Mouse (Mus musculus) hindbrain, embryonic 12.5 days (tissue): Measurements from ENCODE around the gene Entpd1. TPM values are rescaled to one million over a fixed set of nuclear protein-coding genes. Genes with fewer than 3 reads are reported as not detected.
A peak's percentile ranks its signal among the peaks of the same experiment; 100 is the strongest.

ENCODE experiments used
- ATAC-seq: fragments of 200-750 bp; cut with Nextera tagmentation; 2 replicates; pipeline ENCODE4 v1.8.0; 2017; ENCODE audit warnings: moderate TSS enrichment; ENCODE audit not compliant: low FRiP score
- H3K27ac ChIP-seq: fragments of 300-500 bp; sonication (generic); 2 replicates; pipeline ENCODE4 v1.5.1; 2016; ENCODE audit warnings: mild to moderate bottlenecking
- H3K27me3 ChIP-seq: fragments of 300-500 bp; sonication (generic); 2 replicates; pipeline ENCODE4 v1.6.1; 2016; ENCODE audit warnings: mild to moderate bottlenecking
- H3K36me3 ChIP-seq: fragments of 300-500 bp; sonication (generic); 2 replicates; pipeline ENCODE4 v1.6.1; 2016; ENCODE audit warnings: mild to moderate bottlenecking
- H3K4me1 ChIP-seq: fragments of 300-500 bp; sonication (generic); 2 replicates; pipeline ENCODE4 v1.6.1; 2016
- H3K4me2 ChIP-seq: fragments of 300-500 bp; sonication (generic); replicated peaks from 2 replicates; pipeline ENCODE4 v1.6.1; 2016; ENCODE audit warnings: mild to moderate bottlenecking
- H3K4me3 ChIP-seq: fragments of 300-500 bp; sonication (generic); 2 replicates; pipeline ENCODE4 v1.5.1; 2016; ENCODE audit warnings: mild to moderate bottlenecking
- H3K9ac ChIP-seq: fragments of 300-500 bp; sonication (generic); 2 replicates; pipeline ENCODE4 v1.6.1; 2016; ENCODE audit warnings: mild to moderate bottlenecking, moderate library complexity
- H3K9me3 ChIP-seq: fragments of 300-500 bp; sonication (generic); replicated peaks from 2 replicates; pipeline ENCODE4 v1.6.1; 2016; ENCODE audit warnings: mild to moderate bottlenecking
- WGBS: fragments of 180-500 bp; shearing (Covaris S2); methylation state at CpG from one replicate; pipeline ENCODE4 v1.1.7; 2016; 5-methylcytosine and 5-hydroxymethylcytosine counted together
- polyA plus RNA-seq: library from polyadenylated mRNA; unstranded; fragments of >200 nt; fragmentation: Nextera tagmentation; extraction: Ambion mirVana; gene quantifications from 2 replicates; pipeline ENCODE4 v1.2.1, GENCODE M21; 2016

Gene Entpd1
- polyA plus RNA-seq, 1 experiment from 2014 or later = 10.4 TPM

DNA sequence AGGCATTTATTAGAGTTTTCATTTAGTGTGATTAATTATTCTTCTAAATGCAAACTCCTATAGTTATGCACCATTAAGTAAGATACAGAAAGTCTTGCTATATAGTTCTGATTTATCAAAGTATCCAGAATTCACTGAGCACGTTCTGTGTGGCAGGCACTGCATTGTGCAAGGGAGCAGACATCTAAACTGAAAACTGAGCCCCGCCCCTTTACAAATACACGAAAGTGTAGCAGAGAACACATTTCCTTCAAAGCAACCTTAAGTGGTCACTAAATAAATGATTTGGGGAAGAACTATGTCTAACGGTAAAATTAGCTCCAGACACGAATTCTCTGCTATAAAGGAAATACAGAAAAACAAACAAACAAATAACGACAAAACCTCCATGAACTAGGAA, 46.1 kb downstream of the Entpd1 start:
- Histone ChIP-seq H3K9ac (no peak overlapping the region), H3K36me3 (no peaks in the 10 kb centered on the region), H3K27me3 (no peaks in the 10 kb centered on the region), H3K4me2 (no peak overlapping the region), H3K27ac (no peak overlapping the region), H3K9me3 (no peaks in the 10 kb centered on the region), H3K4me3 (no peak overlapping the region), H3K4me1 (peaks cover 12% of the 10 kb centered on the region)
- WGBS = 75% methylated on average over 6 of the region's 6 CpGs
- ATAC-seq = no peak

DNA sequence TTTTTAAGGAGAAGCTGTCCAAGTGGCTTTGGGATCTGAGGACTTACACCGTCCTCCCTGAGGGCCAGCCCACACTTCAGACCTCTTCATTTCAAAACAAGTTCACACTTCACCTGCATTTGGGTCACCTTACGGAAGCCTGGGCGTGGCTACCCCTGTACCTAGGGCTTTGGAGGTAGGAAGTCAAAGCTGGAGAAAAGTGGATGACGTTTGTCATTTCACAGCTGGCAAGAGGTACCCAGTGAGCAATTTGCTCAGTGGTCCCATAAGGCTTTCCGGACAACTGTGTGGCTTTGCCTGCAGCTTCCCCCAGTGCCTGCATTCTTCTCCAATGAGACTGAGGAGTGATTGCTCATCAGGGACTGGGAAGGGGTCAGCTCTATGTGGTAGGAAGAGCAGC, 46.8 kb downstream of the Entpd1 start:
- H3K9ac ChIP-seq = no peak overlapping the region
- H3K4me2 ChIP-seq = no peak overlapping the region
- ATAC-seq = no peak
- no peaks in the 10 kb centered on the region for H3K9me3 ChIP-seq
- H3K27ac ChIP-seq = no peak overlapping the region
- no peak overlapping the region for H3K4me3 ChIP-seq
- peaks cover 12% of the 10 kb centered on the region for H3K4me1 ChIP-seq
- H3K27me3 ChIP-seq = no peaks in the 10 kb centered on the region
- H3K36me3 ChIP-seq = no peaks in the 10 kb centered on the region
- 49% methylated on average over 5 of the region's 5 CpGs for WGBS

DNA sequence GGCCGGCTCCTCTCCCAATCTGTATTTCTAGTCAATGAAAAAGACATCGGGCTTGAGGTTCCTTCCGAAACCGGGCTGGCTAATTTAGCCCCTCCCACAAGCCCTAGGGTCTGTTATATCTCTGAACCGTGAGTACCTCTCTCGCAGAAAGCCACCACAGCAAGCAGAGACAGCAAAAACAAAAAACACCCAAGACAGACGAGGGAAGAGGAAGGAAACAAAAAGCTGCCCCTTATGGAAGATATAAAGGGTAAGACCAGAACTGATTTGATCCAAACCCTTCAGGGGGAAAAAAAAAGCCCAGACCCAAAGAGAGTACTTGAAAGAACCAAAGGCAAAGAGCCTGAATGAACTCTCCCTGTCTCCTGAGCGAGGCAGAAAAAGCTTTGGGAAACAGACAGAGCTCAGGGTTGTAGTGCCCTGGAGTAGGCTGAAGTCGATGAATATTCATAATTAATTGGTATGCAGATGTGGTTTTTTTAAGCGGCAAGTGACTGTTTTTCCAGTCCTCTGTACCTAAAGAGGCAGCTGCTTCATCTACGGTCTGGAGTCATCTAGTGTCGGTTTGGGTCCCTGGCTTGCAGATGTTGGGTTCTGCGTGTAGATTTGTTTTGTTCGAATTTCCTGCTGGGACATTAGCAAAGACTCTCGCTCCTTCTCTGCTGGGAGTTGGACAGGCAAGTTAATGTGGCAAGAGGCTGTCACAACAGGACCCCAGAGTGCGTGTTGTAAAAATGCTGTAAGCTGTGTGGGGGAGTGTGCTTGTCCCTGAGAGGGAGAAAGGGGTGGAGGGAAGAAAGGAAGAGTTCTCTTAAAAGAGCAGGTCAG, 47.7 kb downstream of the Entpd1 start:
- ATAC-seq = peak; percentile 86
- H3K36me3 ChIP-seq = no peaks in the 10 kb centered on the region
- H3K4me1 ChIP-seq = peaks cover 12% of the 10 kb centered on the region
- under 1% methylated on average over 16 of the region's 16 CpGs for WGBS
- H3K9me3 ChIP-seq = no peaks in the 10 kb centered on the region
- peak overlapping the region; percentile 58 for H3K9ac ChIP-seq
- H3K4me2 ChIP-seq = peak overlapping the region; percentile 62
- H3K27me3 ChIP-seq = no peaks in the 10 kb centered on the region
- H3K27ac ChIP-seq = peak overlapping the region; percentile 80
- peak overlapping the region; percentile 34 for H3K4me3 ChIP-seq

DNA sequence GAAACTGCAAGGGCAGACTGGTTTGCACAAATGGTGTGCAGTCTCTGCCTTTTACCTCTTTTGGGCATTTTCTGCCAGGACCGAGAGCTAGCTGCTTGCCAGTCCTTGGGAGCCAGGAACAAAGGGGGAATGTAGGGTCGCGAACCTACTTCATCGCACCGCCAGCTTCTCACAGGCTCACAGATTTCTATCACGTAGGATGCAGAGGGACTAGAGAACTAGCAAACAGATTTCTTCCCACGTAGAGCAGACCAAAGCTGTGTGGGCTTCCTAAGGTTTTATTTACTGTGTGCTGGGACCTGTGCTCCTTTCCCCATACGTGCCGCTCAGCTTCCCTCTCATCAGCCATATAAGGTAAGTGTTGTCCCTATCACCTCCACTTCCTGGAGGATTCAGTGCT, 48.3 kb downstream of the Entpd1 start:
- H3K9me3 ChIP-seq = no peaks in the 10 kb centered on the region

DNA sequence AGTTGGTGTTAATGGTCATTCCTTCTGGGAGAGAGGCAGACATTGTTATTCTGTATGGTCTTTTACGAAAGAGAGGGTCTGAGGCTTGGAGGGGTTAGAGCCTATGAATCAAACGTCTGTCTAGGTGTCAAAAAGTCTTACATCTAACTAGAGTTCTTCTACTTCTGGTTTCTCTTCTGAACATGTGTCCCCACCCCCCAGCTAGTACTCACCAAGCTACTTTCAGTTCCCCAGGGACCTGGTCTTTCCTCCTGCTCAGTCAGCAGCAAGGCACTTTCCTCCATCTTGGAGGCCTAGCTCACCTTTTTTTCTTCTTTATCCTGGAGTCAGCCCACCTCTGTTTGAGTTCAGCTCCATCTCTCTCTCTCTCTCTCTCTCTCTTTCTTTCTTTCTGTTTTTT, 48.9 kb downstream of the Entpd1 start:
- Histone ChIP-seq H3K4me2 (peak overlapping the region; percentile 62), H3K9me3 (no peaks in the 10 kb centered on the region), H3K4me1 (peaks cover 12% of the 10 kb centered on the region), H3K4me3 (peak overlapping the region; percentile 34), H3K27ac (peak overlapping the region; percentile 80), H3K36me3 (no peaks in the 10 kb centered on the region), H3K9ac (peak overlapping the region; percentile 58; the same call in 1 of the 2 replicates), H3K27me3 (no peaks in the 10 kb centered on the region)
- 79% methylated on average over 2 of the region's 2 CpGs for WGBS
- ATAC-seq = no peak

More for the DNA sequence above, 48.3 kb downstream of the Entpd1 start:
- Histone ChIP-seq H3K4me3 (peak overlapping the region; percentile 34), H3K27me3 (no peaks in the 10 kb centered on the region), H3K9ac (peak overlapping the region; percentile 58), H3K4me1 (peaks cover 12% of the 10 kb centered on the region), H3K4me2 (peak overlapping the region; percentile 62), H3K27ac (peak overlapping the region; percentile 80), H3K36me3 (no peaks in the 10 kb centered on the region)
- ATAC-seq = peak; percentile 26; the same call in 1 of the 2 replicates
- 10% methylated on average over 9 of the region's 9 CpGs for WGBS

DNA sequence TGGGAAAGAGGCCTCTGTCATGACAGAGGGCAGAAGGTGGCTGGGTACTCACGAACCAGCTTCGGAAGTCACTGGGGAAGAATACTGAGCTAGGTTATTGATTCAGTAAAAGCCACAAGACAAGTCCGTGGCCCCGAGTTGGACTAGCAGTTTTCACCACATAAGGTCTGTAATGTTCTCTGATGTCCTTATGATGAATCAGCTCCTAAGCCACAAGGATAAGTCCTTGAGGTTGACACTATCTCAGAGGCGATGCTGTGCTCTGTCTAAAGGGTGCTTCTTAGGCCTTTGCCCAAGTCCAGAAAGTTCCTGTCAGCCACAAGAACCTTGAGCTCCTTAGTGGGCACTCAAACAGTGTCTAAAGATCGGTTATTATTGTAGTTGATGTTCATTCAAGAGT, 49.7 kb downstream of the Entpd1 start:
- no peaks in the 10 kb centered on the region for H3K27me3 ChIP-seq
- H3K27ac ChIP-seq = no peak overlapping the region
- 86% methylated on average over 6 of the region's 6 CpGs for WGBS
- no peak overlapping the region for H3K4me2 ChIP-seq
- no peaks in the 10 kb centered on the region for H3K36me3 ChIP-seq
- ATAC-seq = no peak
- H3K4me1 ChIP-seq = peaks cover 12% of the 10 kb centered on the region
- no peaks in the 10 kb centered on the region for H3K9me3 ChIP-seq
- H3K9ac ChIP-seq = no peak overlapping the region
- no peak overlapping the region for H3K4me3 ChIP-seq

DNA sequence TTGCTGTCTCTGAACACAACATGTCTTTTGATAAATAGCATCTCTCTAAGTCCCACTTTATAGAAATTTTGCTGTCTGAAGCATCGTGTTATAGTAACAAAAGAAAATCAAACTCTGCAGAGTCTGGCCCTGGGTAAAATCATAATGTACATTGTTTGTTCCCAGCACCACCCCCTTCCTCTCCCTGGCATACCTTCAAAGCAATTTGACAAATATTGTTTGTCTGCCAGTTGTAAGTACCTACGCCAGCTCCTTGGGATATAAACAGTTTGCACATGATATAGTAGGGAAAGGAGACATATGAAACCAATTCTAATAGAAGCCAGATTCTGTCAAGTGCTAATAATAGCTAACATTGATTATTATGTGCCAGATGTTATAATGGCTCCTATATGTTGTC, 50.6 kb downstream of the Entpd1 start:
- 79% methylated on average over 2 of the region's 2 CpGs for WGBS
- Histone ChIP-seq H3K4me3 (no peak overlapping the region), H3K9ac (no peak overlapping the region), H3K27ac (no peak overlapping the region), H3K9me3 (no peaks in the 10 kb centered on the region), H3K4me2 (no peak overlapping the region), H3K36me3 (no peaks in the 10 kb centered on the region), H3K27me3 (no peaks in the 10 kb centered on the region), H3K4me1 (peaks cover 12% of the 10 kb centered on the region)
- ATAC-seq = no peak

DNA sequence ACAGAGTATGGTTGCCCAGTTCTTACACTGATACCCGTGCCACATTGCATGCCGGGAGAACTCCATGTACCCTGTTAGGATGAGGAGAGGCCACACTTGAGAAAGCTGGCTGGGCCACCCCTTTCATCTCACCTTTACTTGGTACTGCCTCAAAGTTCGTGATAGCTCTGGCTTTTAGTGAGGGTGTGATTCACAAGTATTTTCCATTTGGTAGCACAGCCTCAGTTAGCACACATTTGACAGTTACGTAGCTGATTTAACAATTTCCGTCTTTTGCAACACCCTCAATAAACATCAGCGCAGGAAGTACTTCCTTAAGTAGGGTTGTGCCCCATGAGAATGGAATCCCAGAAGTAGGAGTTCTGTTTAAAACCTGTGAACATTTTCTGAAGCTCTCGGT, 53.6 kb downstream of the Entpd1 start:
- Histone ChIP-seq H3K9me3 (no peaks in the 10 kb centered on the region), H3K9ac (no peak overlapping the region), H3K27ac (no peak overlapping the region), H3K27me3 (no peaks in the 10 kb centered on the region), H3K4me2 (no peak overlapping the region), H3K4me1 (no peaks in the 10 kb centered on the region), H3K4me3 (no peak overlapping the region), H3K36me3 (no peaks in the 10 kb centered on the region)
- 88% methylated on average over 7 of the region's 7 CpGs for WGBS
- no peak for ATAC-seq

DNA sequence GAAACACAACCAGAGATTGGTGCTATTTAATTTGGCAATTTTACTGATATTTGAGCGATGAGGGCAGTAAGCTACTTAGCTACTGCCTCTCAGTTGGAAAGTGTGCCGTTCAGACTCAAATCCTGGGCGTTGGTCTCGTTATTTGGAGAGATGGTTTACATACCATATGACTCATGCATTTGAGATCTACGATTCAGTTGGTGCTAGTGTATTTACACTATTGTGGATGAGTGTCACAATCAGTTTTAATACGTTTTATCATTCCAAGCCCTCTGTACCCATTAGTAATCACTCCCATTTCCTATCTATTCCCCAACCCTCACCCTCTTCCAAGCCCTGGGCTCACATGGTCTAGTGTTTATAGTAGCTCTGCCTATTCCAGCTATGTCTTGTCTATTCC, 54.9 kb downstream of the Entpd1 start:
- H3K9me3 ChIP-seq = no peaks in the 10 kb centered on the region
- no peak overlapping the region for H3K4me3 ChIP-seq
- H3K4me2 ChIP-seq = no peak overlapping the region
- H3K36me3 ChIP-seq = no peaks in the 10 kb centered on the region
- H3K9ac ChIP-seq = no peak overlapping the region
- H3K27ac ChIP-seq = no peak overlapping the region
- no peaks in the 10 kb centered on the region for H3K27me3 ChIP-seq
- no peaks in the 10 kb centered on the region for H3K4me1 ChIP-seq
- no peak for ATAC-seq
- 91% methylated on average over 6 of the region's 6 CpGs for WGBS

DNA sequence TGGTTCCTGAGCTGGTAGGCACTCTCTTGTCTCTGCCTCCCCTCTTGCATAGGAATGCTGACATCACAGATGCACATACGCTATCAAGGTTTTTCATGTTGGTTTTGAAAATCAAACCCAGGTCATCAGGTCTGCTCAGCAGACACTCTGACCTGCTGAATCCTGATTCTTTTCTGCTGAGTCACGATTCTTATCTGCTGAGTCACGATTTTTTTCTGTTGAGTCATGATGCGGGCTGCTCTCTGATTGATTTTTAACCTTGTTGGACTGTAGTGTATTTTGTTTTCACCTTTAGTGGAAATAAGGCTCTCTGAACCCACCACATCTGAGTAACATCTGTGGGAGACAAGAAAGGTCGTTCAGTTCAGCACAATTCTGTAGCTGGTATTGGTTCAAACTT, 63.2 kb downstream of the Entpd1 start:
- 90% methylated on average over 5 of the region's 5 CpGs for WGBS
- H3K27ac ChIP-seq = no peak overlapping the region
- ATAC-seq = no peak
- no peaks in the 10 kb centered on the region for H3K9me3 ChIP-seq
- no peaks in the 10 kb centered on the region for H3K36me3 ChIP-seq
- H3K9ac ChIP-seq = no peak overlapping the region
- no peak overlapping the region for H3K4me2 ChIP-seq
- peaks cover 5% of the 10 kb centered on the region; the same call in 1 of the 2 replicates for H3K4me1 ChIP-seq
- no peak overlapping the region for H3K4me3 ChIP-seq
- no peaks in the 10 kb centered on the region for H3K27me3 ChIP-seq

DNA sequence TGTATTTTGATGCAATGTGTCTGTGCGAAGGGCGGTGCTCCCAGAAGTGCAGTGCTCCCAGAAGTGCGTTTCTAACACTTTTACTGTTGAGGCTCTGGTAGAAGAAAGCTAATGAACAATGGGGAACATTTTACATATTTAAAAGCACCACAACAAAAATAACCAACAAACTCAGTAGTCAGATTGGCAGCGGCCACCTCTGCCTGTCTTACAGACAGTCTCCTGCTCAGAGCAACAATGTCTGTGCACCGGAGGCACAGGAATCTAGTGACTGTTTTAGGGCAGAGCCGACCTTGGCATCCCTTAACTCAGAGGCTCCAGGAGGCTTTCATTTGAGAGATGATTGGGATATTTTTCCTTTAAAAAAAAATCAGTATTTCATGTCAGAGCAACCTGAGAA, 65.9 kb downstream of the Entpd1 start:
- WGBS = 90% methylated on average over 6 of the region's 6 CpGs
- Histone ChIP-seq H3K27ac (no peak overlapping the region), H3K36me3 (no peaks in the 10 kb centered on the region), H3K4me2 (no peak overlapping the region), H3K9me3 (no peaks in the 10 kb centered on the region), H3K4me1 (peaks cover 5% of the 10 kb centered on the region; the same call in 1 of the 2 replicates), H3K27me3 (no peaks in the 10 kb centered on the region), H3K9ac (no peak overlapping the region), H3K4me3 (no peak overlapping the region)
- no peak for ATAC-seq

DNA sequence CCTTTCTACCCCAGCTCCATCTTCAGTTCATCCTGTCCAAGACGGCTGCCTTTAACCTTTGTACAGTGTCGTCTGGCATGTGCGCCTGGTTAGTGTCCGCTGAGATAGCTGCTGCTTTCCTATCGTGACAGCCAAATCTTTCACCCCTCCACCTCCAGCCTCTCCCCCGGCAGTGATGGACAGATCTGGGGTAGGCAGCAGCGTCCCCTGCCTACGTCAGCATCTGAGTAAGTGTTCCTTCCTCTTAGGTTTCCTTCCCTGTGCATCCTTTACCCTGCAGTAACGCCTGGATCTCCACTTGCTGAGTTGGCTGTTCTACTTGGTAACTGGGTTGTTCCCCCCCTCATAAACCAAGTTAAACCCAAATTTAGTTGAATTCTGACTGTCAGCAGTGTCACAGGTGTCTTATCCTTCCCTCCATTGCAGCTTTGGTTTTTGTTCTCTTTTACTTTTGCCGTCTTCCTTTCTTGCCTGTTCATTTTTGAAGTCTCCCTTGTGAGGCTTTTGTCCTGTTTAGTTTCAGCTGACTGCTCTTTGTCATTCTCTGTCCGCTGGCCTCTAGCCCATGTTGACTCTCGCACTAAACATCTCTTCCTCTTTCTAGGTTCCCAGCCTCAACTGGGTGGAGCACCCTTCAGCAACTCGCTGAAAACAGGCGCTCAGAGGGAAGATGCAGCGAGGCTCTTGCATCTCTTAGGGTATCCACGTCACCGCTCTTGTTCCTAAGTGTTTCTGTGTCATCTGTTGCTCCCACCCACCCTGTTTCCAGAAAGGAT, 66.6 kb downstream of the Entpd1 start:
- no peak overlapping the region for H3K27ac ChIP-seq
- H3K4me3 ChIP-seq = no peak overlapping the region
- H3K4me1 ChIP-seq = peaks cover 5% of the 10 kb centered on the region; the same call in 1 of the 2 replicates
- H3K9ac ChIP-seq = no peak overlapping the region
- no peaks in the 10 kb centered on the region for H3K36me3 ChIP-seq
- ATAC-seq = no peak
- WGBS = 62% methylated on average over 17 of the region's 17 CpGs
- no peaks in the 10 kb centered on the region for H3K27me3 ChIP-seq
- H3K4me2 ChIP-seq = no peak overlapping the region
- no peaks in the 10 kb centered on the region for H3K9me3 ChIP-seq
